Mouse (Mus musculus): ENCODE results near the gene Gse1. TPM values are rescaled to one million over a fixed set of nuclear protein-coding genes. Genes with fewer than 3 reads are reported as not detected.

Gene Gse1
- total RNA-seq, 1 experiment from 2014 or later = 48.8 TPM

- DNase-seq = no peak
Observed at GRCm38 (mm10) chr8:120212596-120212995, 15.7 kb upstream of the Gse1 start.

- no peak for DNase-seq
Observed at GRCm38 (mm10) chr8:120213229-120213628, 15.0 kb upstream of the Gse1 start.

GRCm38 (mm10) chr8:120213939-120214338 is 14.3 kb upstream of the Gse1 start:
- peak; percentile 48 for DNase-seq

GRCm38 (mm10) chr8:120215416-120216141 is 12.7 kb upstream of the Gse1 start:
- no peak for DNase-seq

DNA sequence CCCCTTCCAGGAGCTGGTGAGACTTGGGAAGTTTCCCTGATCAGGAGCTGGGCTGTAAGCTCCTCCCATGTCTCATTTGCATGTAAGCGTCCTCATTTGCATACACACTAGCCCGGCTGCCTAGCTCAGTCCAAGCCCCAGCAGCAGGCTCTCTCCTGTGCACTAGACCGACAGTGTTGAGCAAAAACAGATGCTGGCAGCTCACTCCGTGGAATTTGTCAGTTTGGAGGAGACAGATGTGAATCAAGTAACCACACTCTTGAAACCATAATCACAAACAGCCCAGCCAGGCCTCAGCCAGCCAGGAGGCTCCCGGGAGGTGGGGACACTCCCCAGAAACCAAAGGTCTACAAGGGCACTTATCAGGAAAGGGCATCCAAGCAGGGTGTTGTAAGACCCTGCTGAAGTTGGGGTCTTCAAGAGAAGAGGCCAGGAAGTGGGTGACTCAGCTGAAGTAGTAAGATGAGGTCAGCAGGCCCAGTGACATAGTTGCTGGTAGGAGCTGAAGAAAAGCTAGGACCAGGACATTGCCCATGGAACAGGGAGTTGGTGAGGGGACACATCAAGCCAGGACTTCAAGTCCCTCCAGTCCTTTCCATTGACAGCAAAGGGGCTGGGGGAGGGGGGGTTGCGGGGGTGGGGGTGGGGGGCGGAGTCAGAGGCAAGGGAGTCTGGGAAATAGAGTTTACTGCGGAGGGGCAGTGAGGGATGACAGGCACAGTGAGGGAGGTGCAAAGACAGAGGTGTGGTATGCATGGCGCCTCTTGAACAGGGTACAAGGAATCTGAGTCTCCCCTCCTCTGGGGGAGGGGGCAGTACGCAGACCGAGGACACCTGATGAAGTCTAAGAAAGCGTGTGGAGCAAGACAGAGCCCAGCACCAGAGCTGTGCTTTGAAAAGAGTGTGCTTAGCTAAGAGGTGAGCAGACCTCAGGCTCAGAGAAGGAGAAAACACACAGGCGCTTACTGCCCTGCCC is 11.1 kb upstream of the Gse1 start:
- DNase-seq = no peak

DNA sequence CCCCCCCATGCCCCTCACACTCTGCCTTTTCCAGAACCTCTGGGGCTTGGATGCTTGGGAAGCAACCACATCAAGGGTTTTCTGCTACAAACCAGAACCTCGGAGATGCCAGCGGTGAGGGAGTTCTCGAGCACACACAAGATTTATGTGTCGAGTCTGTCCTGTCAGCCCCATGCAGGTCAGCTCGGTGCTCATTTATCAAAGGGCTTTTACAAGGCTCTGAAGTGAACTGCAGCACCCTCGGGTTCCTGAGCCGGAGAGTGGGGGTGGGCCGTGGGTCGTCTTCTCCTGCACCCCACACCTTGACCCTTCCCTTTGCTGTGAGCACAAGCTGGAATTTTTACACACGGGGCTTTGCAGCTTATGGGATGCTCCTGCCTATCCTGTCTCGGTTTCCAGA is 5.7 kb upstream of the Gse1 start:
- no peak for DNase-seq

DNA sequence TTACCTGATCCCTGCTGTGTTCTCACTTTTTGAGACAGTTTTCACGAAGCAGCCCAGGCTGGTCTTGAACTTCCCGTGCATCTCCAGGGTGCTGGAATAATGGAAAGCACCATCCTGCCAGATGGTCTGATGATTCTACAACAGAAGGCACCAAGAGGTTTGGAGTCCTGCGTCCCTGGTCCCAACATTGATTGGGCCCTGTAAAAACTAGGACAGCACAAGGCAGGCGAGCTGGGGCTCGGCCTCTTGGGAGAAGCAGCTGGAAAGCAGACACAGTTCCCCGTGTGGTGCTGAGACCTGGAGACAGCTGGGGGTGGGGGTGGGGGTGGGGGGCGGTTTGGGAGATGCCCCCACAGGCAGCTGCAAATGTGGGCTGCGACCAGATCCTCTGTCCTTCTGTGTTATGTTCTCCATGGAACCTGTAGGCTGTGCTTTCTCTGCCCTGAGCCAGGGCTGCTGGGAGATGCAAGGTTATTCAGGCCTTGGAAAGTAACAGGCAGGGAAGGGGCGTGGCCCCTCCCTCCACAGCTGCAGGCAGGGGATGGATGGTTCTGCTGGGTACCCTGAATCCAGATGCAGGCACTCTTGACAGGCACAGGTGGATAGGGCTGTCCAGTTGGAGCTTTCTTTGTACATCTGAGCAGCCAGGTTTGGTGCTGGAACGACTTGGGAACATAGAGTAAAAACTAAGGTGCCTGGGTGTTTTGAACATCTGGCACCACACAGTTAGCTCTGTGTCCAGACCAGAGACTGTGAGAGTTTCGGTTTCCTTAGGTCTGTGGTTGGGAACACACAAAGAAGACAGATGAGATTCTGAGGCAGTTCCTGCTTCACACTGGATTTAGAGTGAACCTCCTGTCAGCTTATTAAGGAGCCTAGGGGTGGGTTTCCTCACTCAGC is 3.5 kb upstream of the Gse1 start:
- no peak for DNase-seq

- DNase-seq = peak; percentile 45
Observed at GRCm38 (mm10) chr8:120225421-120226151, 2.7 kb upstream of the Gse1 start.

DNA sequence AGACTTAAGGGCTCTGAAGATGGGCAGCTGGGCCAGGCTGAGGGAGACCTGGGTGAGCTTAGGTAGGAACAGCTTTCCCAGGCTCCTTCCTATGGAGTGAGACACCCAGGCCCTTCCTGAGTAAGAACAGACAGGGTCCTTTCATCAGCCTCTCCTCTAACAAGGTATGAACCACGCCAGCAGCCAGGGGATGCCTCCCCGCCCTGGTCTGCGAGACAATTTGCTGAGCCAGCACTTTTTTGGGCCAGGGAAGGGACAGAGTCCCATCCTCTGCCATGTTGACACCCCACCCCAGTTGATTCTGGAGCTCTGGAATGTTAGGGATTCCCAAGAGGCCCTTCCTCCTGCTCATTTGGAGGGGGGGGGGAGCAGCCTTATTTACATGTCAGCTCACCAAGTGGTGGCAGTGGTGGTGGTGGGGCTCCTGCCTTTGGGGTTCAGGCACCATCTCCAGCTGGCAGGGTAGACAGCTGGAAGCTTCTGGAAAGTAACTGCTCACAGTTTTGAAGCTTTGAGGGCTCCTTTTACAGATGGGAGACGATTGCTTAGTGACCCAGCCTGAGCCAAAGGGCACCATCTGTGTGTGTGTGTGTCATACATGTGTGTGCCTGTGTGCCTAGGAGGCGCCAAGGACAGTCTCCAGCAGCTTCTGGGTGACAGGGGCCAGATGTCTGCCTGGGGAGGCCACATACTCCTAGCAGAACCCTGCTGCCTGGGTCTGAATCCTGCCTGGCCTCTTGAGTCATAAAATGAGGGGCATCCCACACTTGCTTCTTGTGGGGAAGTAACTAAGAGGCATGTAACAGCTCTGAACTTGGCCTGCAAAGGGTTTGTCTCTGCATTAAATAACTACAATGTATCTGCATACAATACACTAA is 1.3 kb upstream of the Gse1 start:
- no peak for DNase-seq

DNA sequence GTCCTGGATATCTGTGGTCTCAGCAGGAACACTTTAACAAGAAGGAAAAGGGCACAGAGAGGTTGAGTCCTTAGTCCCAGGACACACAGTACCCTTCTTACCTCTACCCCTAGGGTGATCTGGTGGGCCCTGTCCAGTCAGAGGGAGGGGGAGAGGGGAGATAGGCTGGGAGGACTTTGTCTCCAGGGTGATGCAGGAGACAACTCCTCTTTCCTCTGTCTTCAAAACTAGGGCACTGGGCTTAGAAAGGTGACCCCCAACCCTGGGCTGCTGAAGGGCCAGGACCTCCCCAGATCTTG is 729 bp upstream of the Gse1 start:
- DNase-seq = no peak

- DNase-seq = peak; percentile 49
Observed at GRCm38 (mm10) chr8:120228781-120229573, 721 bp downstream of the Gse1 start.

- peak; percentile 68 for DNase-seq
Observed at GRCm38 (mm10) chr8:120229574-120229916, 1.3 kb downstream of the Gse1 start.

GRCm38 (mm10) chr8:120230081-120230480 is 1.8 kb downstream of the Gse1 start:
- no peak for DNase-seq

- peak; percentile 27 for DNase-seq
Observed at GRCm38 (mm10) chr8:120230715-120231614, 2.7 kb downstream of the Gse1 start.

- no peak for DNase-seq
Observed at GRCm38 (mm10) chr8:120231870-120232269, 3.6 kb downstream of the Gse1 start.

DNA sequence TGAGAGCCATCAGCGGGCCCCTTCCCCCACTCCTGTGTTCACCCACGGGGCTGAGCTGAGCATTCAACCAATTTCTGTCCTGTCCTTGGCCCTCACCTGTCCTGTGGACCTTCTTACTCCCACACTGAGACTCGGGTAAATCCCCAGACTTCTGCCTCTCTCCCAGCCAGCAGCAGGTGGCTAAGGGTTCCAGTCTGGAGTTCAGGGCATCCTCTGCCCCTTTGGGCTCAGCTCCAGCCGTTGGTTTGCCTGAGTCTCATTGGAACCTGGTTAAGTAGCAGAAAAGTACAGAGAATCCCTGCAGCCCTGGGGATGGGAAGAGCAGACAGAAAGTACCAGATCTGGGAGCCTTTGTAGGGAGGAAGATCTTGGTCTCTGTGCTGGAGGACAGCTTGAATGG is 4.1 kb downstream of the Gse1 start:
- DNase-seq = no peak

GRCm38 (mm10) chr8:120232913-120233312 is 4.7 kb downstream of the Gse1 start:
- peak; percentile 34 for DNase-seq

DNA sequence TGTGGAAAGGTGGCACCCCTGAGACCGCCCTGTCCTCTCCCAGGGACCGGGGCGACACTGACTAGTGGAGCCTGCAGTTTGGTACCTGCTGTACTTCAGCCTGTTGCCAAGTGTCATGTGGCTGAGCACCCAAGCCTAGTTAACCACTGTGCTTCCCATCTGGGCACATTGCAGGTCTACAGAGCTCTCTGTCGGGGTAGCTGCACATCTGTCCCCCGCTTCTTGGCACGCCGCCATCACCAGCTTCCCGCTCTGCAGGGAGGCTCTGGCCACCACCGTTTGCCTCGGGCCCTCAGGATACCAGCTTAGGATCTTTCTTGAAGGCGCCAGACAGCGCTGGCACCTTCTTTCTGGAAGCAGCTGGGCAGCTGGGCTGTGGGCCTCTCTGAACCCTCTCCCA is 6.2 kb downstream of the Gse1 start:
- peak; percentile 45 for DNase-seq

DNA sequence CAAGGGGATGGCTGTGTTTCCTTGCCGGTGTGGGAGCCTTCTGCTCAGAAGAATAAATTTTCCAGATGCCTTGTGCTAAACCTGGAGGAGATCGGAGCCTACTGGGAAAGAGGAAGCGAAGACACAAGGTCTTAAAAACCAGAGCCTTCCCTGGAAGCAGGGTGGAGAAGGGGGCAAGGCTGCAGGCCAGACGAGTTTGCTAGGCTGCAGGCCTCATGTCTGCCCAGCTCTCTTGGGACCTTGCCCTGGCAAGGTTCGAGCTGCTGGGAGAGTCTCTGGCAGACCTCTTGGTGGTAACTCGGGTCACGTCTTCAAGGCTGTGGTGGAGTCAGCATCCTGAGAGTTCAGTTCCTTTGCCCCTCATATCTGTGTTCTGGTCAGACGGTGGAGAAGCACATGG is 6.6 kb downstream of the Gse1 start:
- DNase-seq = no peak
